In genomic region chr7:92876066-92876465, GRCm38 (mm10) we compare ENCODE assay signal across 8 mouse cellular contexts. TPM values are rescaled to one million over a fixed set of nuclear protein-coding genes. Genes with fewer than 3 reads are reported as not detected.
DNase-seq lines count a peak whose midpoint lies in the region; ATAC-seq lines count a peak whose summit lies in the region.

No protein-coding gene starts in this region.

- H3K36me3 ChIP-seq in heart, embryonic 12.5 days, result 0 out of 2 replicates have a peak, but pooled peaks cover 4% of the 10 kb centered on the region
- H3K36me3 ChIP-seq in limb, embryonic 10.5 days, result peaks cover 6% of the 10 kb centered on the region
- H3K36me3 ChIP-seq in neural tube, embryonic 14.5 days (ENCODE audit: control insufficient read depth, insufficient read depth, low read length), result no peaks in the 10 kb centered on the region

- peak; percentile 13 to 47 for DNase-seq in cerebellum, postnatal 14 days
- DNase-seq in cerebellum, postnatal 4 days (ENCODE audit: low spot score in 2 of 2), result no peak
- DNase-seq in Muller cell, postnatal 12 days (ENCODE audit: inconsistent ontology term), result peak; percentile 54
- no peak for DNase-seq in limb, embryonic 10.5 days (ENCODE audit: low spot score)
- no peak for DNase-seq in spleen, adult 18-20 months
- DNase-seq in urinary bladder, postnatal 25 days (ENCODE audit: low spot score), result no peak

- H3K9me3 ChIP-seq in heart, embryonic 12.5 days (replicated peaks), result no peaks in the 10 kb centered on the region
- H3K9me3 ChIP-seq in limb, embryonic 10.5 days (replicated peaks), result no peaks in the 10 kb centered on the region
- no peaks in the 10 kb centered on the region for H3K9me3 ChIP-seq in neural tube, embryonic 14.5 days (ENCODE audit: control insufficient read depth, low read length)

- peaks cover 13% of the 10 kb centered on the region for H3K4me1 ChIP-seq in heart, embryonic 12.5 days (replicated peaks)
- peaks cover 28% of the 10 kb centered on the region for H3K4me1 ChIP-seq in limb, embryonic 10.5 days
- H3K4me1 ChIP-seq in neural tube, embryonic 14.5 days (ENCODE audit: control insufficient read depth, insufficient read depth, low read length), result peaks cover 4% of the 10 kb centered on the region; the same call in 1 of the 2 replicates

- no peak for ATAC-seq in heart, embryonic 12.5 days (ENCODE audit: insufficient number of reproducible peaks, low FRiP score)
- ATAC-seq in neural tube, embryonic 14.5 days (ENCODE audit: low read depth), result no peak

- H3K27ac ChIP-seq in heart, embryonic 12.5 days (ENCODE audit: poor library complexity, severe bottlenecking), result peak overlapping the region; percentile 23; the same call in 1 of the 2 replicates
- 0 out of 2 replicates have a peak overlapping the region, but pooled peaks have one; percentile 97 for H3K27ac ChIP-seq in limb, embryonic 10.5 days
- no peak overlapping the region; the same call in 1 of the 2 replicates for H3K27ac ChIP-seq in neural tube, embryonic 14.5 days (ENCODE audit: low read depth, low read length)

- no peaks in the 10 kb centered on the region for H3K27me3 ChIP-seq in heart, embryonic 12.5 days (replicated peaks)
- H3K27me3 ChIP-seq in limb, embryonic 10.5 days (ENCODE audit: low read depth, poor library complexity, severe bottlenecking), result no peaks in the 10 kb centered on the region
- H3K27me3 ChIP-seq in neural tube, embryonic 14.5 days (ENCODE audit: control insufficient read depth, insufficient read depth, low read length), result no peaks in the 10 kb centered on the region

- H3K9ac ChIP-seq in heart, embryonic 12.5 days, result peak overlapping the region; percentile 28; the same call in 1 of the 2 replicates
- H3K9ac ChIP-seq in neural tube, embryonic 14.5 days (replicated peaks; ENCODE audit: low read depth, low read length), result no peak overlapping the region

- H3K4me2 ChIP-seq in heart, embryonic 12.5 days, result peak overlapping the region; percentile 88
- H3K4me2 ChIP-seq in neural tube, embryonic 14.5 days (ENCODE audit: low read depth, low read length), result peak overlapping the region; percentile 82

- peak overlapping the region; percentile 57 for H3K4me3 ChIP-seq in heart, embryonic 12.5 days
- peak overlapping the region; percentile 68 for H3K4me3 ChIP-seq in limb, embryonic 10.5 days
- peak overlapping the region; percentile 52; the same call in 1 of the 2 replicates for H3K4me3 ChIP-seq in neural tube, embryonic 14.5 days (ENCODE audit: low read depth, low read length)

- 40% methylated on average over 3 of the region's 3 CpGs for WGBS in heart, embryonic 12.5 days
- WGBS in limb, embryonic 10.5 days, result 49% methylated on average over 3 of the region's 3 CpGs
- 31% methylated on average over 3 of the region's 3 CpGs for WGBS in neural tube, embryonic 14.5 days

RNA-seq across cellular contexts. Expression of gene Prcp, which starts 1.8 kb away (rescaled TPM):
- 19.3 and 19.6 TPM in 2 replicates for polyA plus RNA-seq in heart, embryonic 12.5 days (2016; fragmentation: Nextera tagmentation; extraction: Ambion mirVana)
- polyA plus RNA-seq in limb, embryonic 10.5 days (2016; fragmentation: Nextera tagmentation; extraction: Ambion mirVana), result 15.8 and 20.4 TPM in 2 replicates
- polyA plus RNA-seq in neural tube, embryonic 14.5 days (2014; fragmentation: Nextera tagmentation; extraction: Ambion mirVana), result 14.4 and 20.7 TPM in 2 replicates

RNA-seq across cellular contexts. Expression of gene Ddias, which starts 2.0 kb away (rescaled TPM):
- 11.6 and 12.6 TPM in 2 replicates for polyA plus RNA-seq in heart, embryonic 12.5 days (2016; fragmentation: Nextera tagmentation; extraction: Ambion mirVana)
- 23.0 and 24.4 TPM in 2 replicates for polyA plus RNA-seq in limb, embryonic 10.5 days (2016; fragmentation: Nextera tagmentation; extraction: Ambion mirVana)
- polyA plus RNA-seq in neural tube, embryonic 14.5 days (2014; fragmentation: Nextera tagmentation; extraction: Ambion mirVana), result 3.7 and 4.1 TPM in 2 replicates

Comparison
In these comparisons a context has a peak if more than half of its experiments do, and no peak if none do; other contexts are left out.
1. DNase-seq: peak in cerebellum, postnatal 14 days (2 of 2) and Muller cell, postnatal 12 days (single experiment); none in cerebellum, postnatal 4 days (0 of 2), limb, embryonic 10.5 days (single experiment), spleen, adult 18-20 months (0 of 2) and urinary bladder, postnatal 25 days (single experiment).
2. Peak in every context shown above with its lines, with median percentiles within 50 percentile points of each other: H3K4me3 ChIP-seq.